Mouse (Mus musculus): Measurements from ENCODE around the gene Cmtm7. TPM values are rescaled to one million over a fixed set of nuclear protein-coding genes. Genes with fewer than 3 reads are reported as not detected.

Gene Cmtm7
- polyA plus RNA-seq, 1 experiment, result 38.1 TPM

GRCm38 (mm10) chr9:114778877-114779276, 2.8 kb downstream of the Cmtm7 start:
- no peaks in the 10 kb centered on the region for H3K79me2 ChIP-seq (ENCODE audit: control insufficient read depth, insufficient read depth)
- TF ChIP-seq MYOD1 (IDR thresholded peaks at IDR 0.05; ENCODE audit: control insufficient read depth in 1 of 3, insufficient read length in 2 of 3, low read depth in 2 of 3) (no peak), E2F4 (IDR thresholded peaks at IDR 0.05; ENCODE audit: insufficient read depth) (no peak)
- no peak overlapping the region for H3ac ChIP-seq (ENCODE audit: control insufficient read depth, insufficient read length)
- no peaks in the 10 kb centered on the region for H3K27me3 ChIP-seq (ENCODE audit: control insufficient read depth, insufficient read depth, insufficient read length)
- no peak overlapping the region for H3K4me3 ChIP-seq
- no peak overlapping the region for H3K4me2 ChIP-seq (ENCODE audit: low read depth)
- H3K36me3 ChIP-seq (ENCODE audit: control insufficient read depth, insufficient read depth), result no peaks in the 10 kb centered on the region

- H3K79me2 ChIP-seq (ENCODE audit: control insufficient read depth, insufficient read depth), result no peaks in the 10 kb centered on the region
- TF ChIP-seq MYOD1 (IDR thresholded peaks at IDR 0.05; ENCODE audit: control insufficient read depth in 1 of 3, insufficient read length in 2 of 3, low read depth in 2 of 3) (no peak), E2F4 (IDR thresholded peaks at IDR 0.05; ENCODE audit: insufficient read depth) (no peak), TCF12 (IDR thresholded peaks at IDR 0.05; ENCODE audit: insufficient read depth, poor library complexity, severe bottlenecking) (no peak), TCF3 (IDR thresholded peaks at IDR 0.05; ENCODE audit: insufficient read length, low read depth) (no peak), REST (IDR thresholded peaks at IDR 0.05; ENCODE audit: insufficient read depth, insufficient read length) (no peak), MYOG (IDR thresholded peaks at IDR 0.05; ENCODE audit: control insufficient read depth in 1 of 3, insufficient read depth in 1 of 3, insufficient read length in 2 of 3, low read depth in 2 of 3) (no peak), CEBPB (IDR thresholded peaks at IDR 0.05; ENCODE audit: insufficient read depth, poor library complexity, severe bottlenecking) (no peak)
- no peaks in the 10 kb centered on the region for H3K27me3 ChIP-seq (ENCODE audit: control insufficient read depth, insufficient read depth, insufficient read length)
- no peak overlapping the region for H3K4me3 ChIP-seq
- H3K36me3 ChIP-seq (ENCODE audit: control insufficient read depth, insufficient read depth), result no peaks in the 10 kb centered on the region
- no peak overlapping the region for H3K4me2 ChIP-seq (ENCODE audit: low read depth)
- no peak overlapping the region for H3ac ChIP-seq (ENCODE audit: control insufficient read depth, insufficient read length)
Observed at GRCm38 (mm10) chr9:114778047-114778390, 3.6 kb downstream of the Cmtm7 start.

DNA sequence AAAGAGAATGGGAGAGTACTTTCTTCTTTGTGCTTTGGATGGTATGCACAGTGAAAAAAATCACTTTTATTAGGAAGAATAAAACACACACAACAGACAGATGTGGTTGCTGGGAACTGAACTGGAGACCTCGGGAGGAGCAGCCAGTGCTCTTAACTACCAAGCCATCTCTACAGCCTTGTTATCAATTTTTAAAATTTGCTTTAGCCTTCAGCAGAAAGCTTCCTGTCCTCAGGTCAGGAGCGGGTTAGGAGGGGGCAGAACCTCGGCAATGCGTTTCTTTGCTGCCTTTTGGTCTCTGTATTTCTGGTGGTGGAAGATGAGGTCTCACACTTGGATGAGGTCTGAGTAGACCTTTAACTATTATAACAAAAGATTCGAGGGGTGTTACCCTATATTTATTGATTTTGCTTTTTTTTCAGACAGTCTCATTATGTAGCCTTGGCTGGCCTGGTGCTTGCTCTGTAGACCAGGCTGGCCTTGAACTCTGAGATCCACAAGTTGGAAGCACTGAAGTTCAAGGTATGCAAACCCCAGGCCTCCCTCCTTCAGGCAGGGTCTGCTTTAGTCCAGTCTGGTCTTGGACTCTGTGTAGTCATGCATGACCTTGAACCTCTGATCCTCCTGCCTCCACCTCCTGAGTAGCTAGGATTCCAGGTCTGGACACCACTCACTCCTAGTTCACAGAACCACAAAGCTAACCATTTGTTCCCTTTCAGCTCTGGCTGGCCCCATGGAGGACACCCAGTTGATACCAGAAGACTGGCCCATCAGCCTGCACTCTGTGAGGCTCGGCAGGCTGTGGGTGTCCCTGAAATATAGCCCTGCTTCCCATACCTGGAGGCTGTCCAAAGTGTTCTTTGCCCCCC, 4.2 kb downstream of the Cmtm7 start:
- H3K4me2 ChIP-seq (ENCODE audit: low read depth), result no peak overlapping the region
- H3K27me3 ChIP-seq (ENCODE audit: control insufficient read depth, insufficient read depth, insufficient read length), result no peaks in the 10 kb centered on the region
- no peak overlapping the region for H3ac ChIP-seq (ENCODE audit: control insufficient read depth, insufficient read length)
- H3K79me2 ChIP-seq (ENCODE audit: control insufficient read depth, insufficient read depth), result no peaks in the 10 kb centered on the region
- H3K4me3 ChIP-seq, result no peak overlapping the region
- no peak for TF ChIP-seq MYOG (IDR thresholded peaks at IDR 0.05; ENCODE audit: control insufficient read depth in 1 of 3, insufficient read depth in 1 of 3, insufficient read length in 2 of 3, low read depth in 2 of 3)
- no peak for TF ChIP-seq TCF12 (IDR thresholded peaks at IDR 0.05; ENCODE audit: insufficient read depth, poor library complexity, severe bottlenecking)
- TF ChIP-seq POLR2AphosphoS2 (IDR thresholded peaks at IDR 0.05; ENCODE audit: insufficient read length, low read depth), result no peak
- TF ChIP-seq CEBPB (IDR thresholded peaks at IDR 0.05; ENCODE audit: insufficient read depth, poor library complexity, severe bottlenecking), result no peak
- no peak for TF ChIP-seq SRF (IDR thresholded peaks at IDR 0.05; ENCODE audit: control insufficient read depth, insufficient read length, low read depth)
- TF ChIP-seq MAX (IDR thresholded peaks at IDR 0.05; ENCODE audit: low read depth), result no peak
- no peak for TF ChIP-seq REST (IDR thresholded peaks at IDR 0.05; ENCODE audit: insufficient read depth, insufficient read length)
- no peak for TF ChIP-seq TCF3 (IDR thresholded peaks at IDR 0.05; ENCODE audit: insufficient read length, low read depth)
- no peak for TF ChIP-seq USF1 (IDR thresholded peaks at IDR 0.05; ENCODE audit: low read depth)
- H3K36me3 ChIP-seq (ENCODE audit: control insufficient read depth, insufficient read depth), result no peaks in the 10 kb centered on the region

DNA sequence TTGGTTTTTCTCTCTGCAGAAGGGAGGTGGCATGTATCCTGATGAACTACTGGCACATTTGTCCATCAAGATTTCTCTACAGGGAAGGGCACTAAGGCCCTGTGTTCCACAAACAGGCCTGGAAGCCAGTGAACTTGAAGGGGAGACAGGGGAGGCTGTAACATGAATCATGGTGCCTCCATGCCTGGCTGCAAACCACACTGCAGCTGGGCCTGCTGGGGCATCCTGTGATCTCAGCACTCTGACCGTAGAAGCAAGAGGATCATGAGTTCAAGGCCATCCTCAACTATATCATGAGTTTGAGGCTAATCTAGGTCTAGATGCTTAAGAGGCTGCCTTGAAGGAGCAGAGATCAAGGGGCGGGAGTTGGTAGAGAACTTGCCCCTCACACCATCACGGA, 5.3 kb downstream of the Cmtm7 start:
- Histone ChIP-seq H3K79me2 (ENCODE audit: control insufficient read depth, insufficient read depth) (no peaks in the 10 kb centered on the region), H3K4me3 (no peak overlapping the region), H3K36me3 (ENCODE audit: control insufficient read depth, insufficient read depth) (no peaks in the 10 kb centered on the region), H3K27me3 (ENCODE audit: control insufficient read depth, insufficient read depth, insufficient read length) (no peaks in the 10 kb centered on the region), H3K4me2 (ENCODE audit: low read depth) (no peak overlapping the region), H3ac (ENCODE audit: control insufficient read depth, insufficient read length) (no peak overlapping the region)
- TF ChIP-seq E2F4 (IDR thresholded peaks at IDR 0.05; ENCODE audit: insufficient read depth) (no peak), POLR2AphosphoS2 (IDR thresholded peaks at IDR 0.05; ENCODE audit: insufficient read length, low read depth) (no peak), POLR2A (IDR thresholded peaks at IDR 0.05; ENCODE audit: insufficient read length, low read depth) (no peak), TCF3 (IDR thresholded peaks at IDR 0.05; ENCODE audit: insufficient read length, low read depth) (no peak), SRF (IDR thresholded peaks at IDR 0.05; ENCODE audit: control insufficient read depth, insufficient read length, low read depth) (no peak), REST (IDR thresholded peaks at IDR 0.05; ENCODE audit: insufficient read depth, insufficient read length) (no peak), MYOG (IDR thresholded peaks at IDR 0.05; ENCODE audit: control insufficient read depth in 1 of 3, insufficient read depth in 1 of 3, insufficient read length in 2 of 3, low read depth in 2 of 3) (no peak)

DNA sequence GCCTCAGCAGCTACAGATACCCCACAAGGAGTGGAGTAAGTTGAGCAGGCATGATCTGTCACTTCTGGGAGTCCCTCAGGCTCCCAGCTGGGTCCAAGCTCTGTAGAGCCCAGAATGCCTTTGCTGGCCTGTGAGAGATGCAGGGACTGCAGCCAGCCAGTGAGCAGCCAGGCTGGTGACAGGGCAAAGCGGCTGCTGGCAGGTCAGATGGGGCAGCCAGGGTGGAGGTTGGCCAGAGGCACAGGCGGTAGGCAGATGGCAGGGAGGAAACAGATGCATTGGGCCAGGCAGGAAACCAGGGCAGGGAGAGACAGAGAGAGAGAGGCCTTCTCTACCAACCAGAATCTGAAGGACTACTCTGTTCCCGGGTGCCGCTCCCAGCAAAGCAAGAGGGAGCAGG, 6.4 kb downstream of the Cmtm7 start:
- no peak for TF ChIP-seq POLR2A (IDR thresholded peaks at IDR 0.05; ENCODE audit: insufficient read length, low read depth)
- TF ChIP-seq MYOD1 (IDR thresholded peaks at IDR 0.05; ENCODE audit: control insufficient read depth in 1 of 3, insufficient read length in 2 of 3, low read depth in 2 of 3), result peak in 1 of 3 experiments; percentile 21
- TF ChIP-seq REST (IDR thresholded peaks at IDR 0.05; ENCODE audit: insufficient read depth, insufficient read length), result no peak
- TF ChIP-seq USF1 (IDR thresholded peaks at IDR 0.05; ENCODE audit: low read depth), result no peak
- TF ChIP-seq SRF (IDR thresholded peaks at IDR 0.05; ENCODE audit: control insufficient read depth, insufficient read length, low read depth), result no peak
- TF ChIP-seq MYOG (IDR thresholded peaks at IDR 0.05; ENCODE audit: control insufficient read depth in 1 of 3, insufficient read depth in 1 of 3, insufficient read length in 2 of 3, low read depth in 2 of 3), result peak in 1 of 3 experiments; percentile 31
- TF ChIP-seq E2F4 (IDR thresholded peaks at IDR 0.05; ENCODE audit: insufficient read depth), result no peak
- no peak for TF ChIP-seq POLR2AphosphoS2 (IDR thresholded peaks at IDR 0.05; ENCODE audit: insufficient read length, low read depth)
- TF ChIP-seq TCF3 (IDR thresholded peaks at IDR 0.05; ENCODE audit: insufficient read length, low read depth), result no peak
- no peak for TF ChIP-seq TCF12 (IDR thresholded peaks at IDR 0.05; ENCODE audit: insufficient read depth, poor library complexity, severe bottlenecking)
- TF ChIP-seq CEBPB (IDR thresholded peaks at IDR 0.05; ENCODE audit: insufficient read depth, poor library complexity, severe bottlenecking), result no peak
- H3K79me2 ChIP-seq (ENCODE audit: control insufficient read depth, insufficient read depth), result no peaks in the 10 kb centered on the region
- no peak overlapping the region for H3K4me3 ChIP-seq

More for the DNA sequence above, 6.4 kb downstream of the Cmtm7 start:
- Histone ChIP-seq H3K4me2 (ENCODE audit: low read depth) (no peak overlapping the region), H3K27me3 (ENCODE audit: control insufficient read depth, insufficient read depth, insufficient read length) (no peaks in the 10 kb centered on the region), H3K36me3 (ENCODE audit: control insufficient read depth, insufficient read depth) (no peaks in the 10 kb centered on the region), H3ac (ENCODE audit: control insufficient read depth, insufficient read length) (no peak overlapping the region)

Data from myocyte (in vitro differentiated cells).